Mouse (Mus musculus): Measurements from ENCODE around the gene Olfr201. TPM values are rescaled to one million over a fixed set of nuclear protein-coding genes. Genes with fewer than 3 reads are reported as not detected.

Gene Olfr201
- polyA plus RNA-seq (2015; fragmentation: Nextera tagmentation; extraction: Ambion mirVana) = not detected in 2 replicates

DNA sequence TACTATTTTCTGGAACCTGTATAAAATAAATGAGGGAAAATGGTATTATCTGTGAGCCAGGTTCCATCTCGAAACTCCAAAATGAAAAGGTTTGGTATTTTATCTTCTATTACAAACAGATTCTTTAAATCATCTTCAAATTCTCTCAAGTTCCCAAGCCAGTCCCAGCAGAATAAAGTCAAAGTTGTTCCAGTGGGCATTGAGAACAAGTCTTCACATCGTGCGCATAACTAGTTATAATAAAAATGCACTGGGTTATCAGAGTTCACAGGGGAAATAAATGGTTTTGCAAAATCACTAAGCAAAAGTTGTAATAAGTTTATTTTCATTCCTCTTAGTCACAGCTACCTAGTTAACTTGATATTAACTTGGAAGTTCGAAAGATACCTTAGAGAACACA lies at the start of gene Olfr201:
Gene Olfr201 (minus strand): TSS at position 101 of the 400 bp plus-strand sequence.

DNA sequence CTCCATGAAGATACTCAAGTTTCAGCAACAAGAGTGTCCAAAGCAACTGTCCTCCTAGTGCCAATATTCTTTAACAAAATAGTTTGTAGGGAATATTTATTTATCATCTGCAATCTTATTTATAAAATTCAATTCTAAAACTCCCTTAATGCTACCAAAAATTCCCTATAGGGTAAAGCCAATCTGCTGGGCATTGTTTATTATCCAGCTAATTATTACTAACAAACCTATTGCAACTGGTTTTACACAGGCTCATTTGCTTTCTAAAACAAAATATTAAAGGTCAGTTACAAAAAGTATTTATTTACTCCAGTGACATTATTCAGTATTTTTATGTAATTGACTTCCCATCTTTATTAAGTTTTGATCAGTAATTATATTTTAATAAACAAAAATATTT lies 45.7 kb upstream of the Olfr201 start, which contains the start of gene Olfr204:
Gene Olfr204 (minus strand): TSS at position 101 of the 400 bp plus-strand sequence.

DNA sequence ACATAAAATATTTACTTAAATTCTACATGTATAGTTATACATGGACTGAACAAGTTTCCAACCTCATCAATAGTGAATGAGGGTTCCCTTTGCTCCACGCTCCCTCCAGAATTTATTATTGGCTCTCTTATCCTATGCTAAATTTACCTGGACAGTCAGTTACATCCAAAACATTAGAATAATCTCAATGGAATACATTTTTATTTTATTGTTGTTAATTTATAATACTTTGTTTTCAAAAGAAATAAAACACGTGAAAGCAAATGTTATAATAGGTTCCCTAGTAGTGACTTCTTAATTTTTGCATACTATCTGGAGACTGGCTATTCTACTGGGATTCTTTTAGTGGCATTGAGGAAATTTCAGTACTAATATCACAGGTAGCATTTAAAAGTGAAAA lies 26.1 kb upstream of the Olfr201 start, which contains the start of gene Olfr203:
Gene Olfr203 (plus strand): TSS at position 301 of the 400 bp plus-strand sequence.

DNA sequence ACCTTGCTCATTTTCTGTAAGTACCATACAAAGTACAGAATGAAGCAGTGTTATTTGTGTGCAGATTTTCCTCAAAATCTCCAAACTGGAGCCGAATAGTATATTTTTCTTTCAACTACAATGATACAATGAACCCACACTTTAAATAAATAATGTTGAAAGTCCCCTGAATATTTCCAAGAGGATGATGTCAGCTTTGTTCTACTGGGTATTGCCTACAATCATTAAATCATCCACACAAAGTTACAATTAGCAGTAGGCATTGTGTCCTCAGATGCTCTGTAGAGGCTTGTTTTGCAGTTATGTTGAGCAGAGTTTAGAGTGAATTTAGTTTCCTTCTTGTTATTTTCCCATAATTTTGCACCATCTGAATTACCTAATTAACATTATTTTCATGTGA lies 14.3 kb upstream of the Olfr201 start, which contains the start of gene Olfr202:
Gene Olfr202 (minus strand): TSS at position 101 of the 400 bp plus-strand sequence.

DNA sequence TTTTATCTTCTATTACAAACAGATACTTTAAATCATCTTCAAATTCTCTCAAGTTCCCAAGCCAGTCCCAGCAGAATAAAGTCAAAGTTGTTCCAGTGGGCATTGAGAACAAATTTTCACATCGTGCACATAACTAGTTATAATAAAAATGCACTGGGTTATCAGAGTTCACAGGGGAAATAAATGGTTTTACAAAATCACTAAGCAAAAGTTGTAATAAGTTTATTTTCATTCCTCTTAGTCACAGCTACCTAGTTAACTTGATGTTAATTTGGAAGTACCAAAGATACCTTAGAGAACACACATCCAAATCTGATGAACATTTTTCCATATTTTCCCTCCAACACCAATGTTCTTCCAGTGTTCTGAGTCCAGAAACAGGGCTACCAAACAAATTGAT lies 52.8 kb downstream of the Olfr201 start, which contains the start of gene Olfr199:
Gene Olfr199 (minus strand): TSS at position 101 of the 400 bp plus-strand sequence.

Other genes with a start within 250 kb of the Olfr201 start
- gene Olfr186, start 242.3 kb downstream of the Olfr201 start, polyA plus RNA-seq (2015; fragmentation: Nextera tagmentation; extraction: Ambion mirVana) = not detected in 2 replicates
- gene Olfr187, start 232.9 kb downstream of the Olfr201 start, polyA plus RNA-seq (2015; fragmentation: Nextera tagmentation; extraction: Ambion mirVana) = not detected in 2 replicates
- not detected in 2 replicates for gene Olfr190, start 194.6 kb downstream of the Olfr201 start, polyA plus RNA-seq (2015; fragmentation: Nextera tagmentation; extraction: Ambion mirVana)
- not detected in 2 replicates for gene Olfr191, start 182.8 kb downstream of the Olfr201 start, polyA plus RNA-seq (2015; fragmentation: Nextera tagmentation; extraction: Ambion mirVana)
- not detected in 2 replicates for gene Olfr193, start 160.8 kb downstream of the Olfr201 start, polyA plus RNA-seq (2015; fragmentation: Nextera tagmentation; extraction: Ambion mirVana)
- not detected in 2 replicates for gene Olfr194, start 151.6 kb downstream of the Olfr201 start, polyA plus RNA-seq (2015; fragmentation: Nextera tagmentation; extraction: Ambion mirVana)
- gene Olfr195, start 125.6 kb downstream of the Olfr201 start, polyA plus RNA-seq (2015; fragmentation: Nextera tagmentation; extraction: Ambion mirVana) = not detected in 2 replicates
- gene Olfr196, start 102.2 kb downstream of the Olfr201 start, polyA plus RNA-seq (2015; fragmentation: Nextera tagmentation; extraction: Ambion mirVana) = not detected in 2 replicates
- not detected in 2 replicates for gene Olfr198, start 69.1 kb downstream of the Olfr201 start, polyA plus RNA-seq (2015; fragmentation: Nextera tagmentation; extraction: Ambion mirVana)
- not detected in 2 replicates for gene Olfr199, start 52.9 kb downstream of the Olfr201 start, polyA plus RNA-seq (2015; fragmentation: Nextera tagmentation; extraction: Ambion mirVana)
- not detected in 2 replicates for gene Olfr202, start 14.2 kb upstream of the Olfr201 start, polyA plus RNA-seq (2015; fragmentation: Nextera tagmentation; extraction: Ambion mirVana)
- not detected in 2 replicates for gene Olfr203, start 26.2 kb upstream of the Olfr201 start, polyA plus RNA-seq (2015; fragmentation: Nextera tagmentation; extraction: Ambion mirVana)
- not detected in 2 replicates for gene Olfr204, start 45.6 kb upstream of the Olfr201 start, polyA plus RNA-seq (2015; fragmentation: Nextera tagmentation; extraction: Ambion mirVana)
- gene Olfr205, start 58.5 kb upstream of the Olfr201 start, polyA plus RNA-seq (2015; fragmentation: Nextera tagmentation; extraction: Ambion mirVana) = not detected in 2 replicates
- gene Olfr206, start 76.6 kb upstream of the Olfr201 start, polyA plus RNA-seq (2015; fragmentation: Nextera tagmentation; extraction: Ambion mirVana) = not detected in 2 replicates
- not detected in 2 replicates for gene Olfr209, start 91.4 kb upstream of the Olfr201 start, polyA plus RNA-seq (2015; fragmentation: Nextera tagmentation; extraction: Ambion mirVana)
- 0.03 TPM in 1 of 2 replicates, not detected in the other for gene Gabrr3, start 134.7 kb upstream of the Olfr201 start, polyA plus RNA-seq (2015; fragmentation: Nextera tagmentation; extraction: Ambion mirVana)
- 12.6 and 13.5 TPM in 2 replicates for gene Riox2, start 199.1 kb upstream of the Olfr201 start, polyA plus RNA-seq (2015; fragmentation: Nextera tagmentation; extraction: Ambion mirVana)

All from skeletal muscle tissue, postnatal 0 days (tissue).